10 mouse cellular contexts compared by ENCODE assay signal in the genomic region with DNA sequence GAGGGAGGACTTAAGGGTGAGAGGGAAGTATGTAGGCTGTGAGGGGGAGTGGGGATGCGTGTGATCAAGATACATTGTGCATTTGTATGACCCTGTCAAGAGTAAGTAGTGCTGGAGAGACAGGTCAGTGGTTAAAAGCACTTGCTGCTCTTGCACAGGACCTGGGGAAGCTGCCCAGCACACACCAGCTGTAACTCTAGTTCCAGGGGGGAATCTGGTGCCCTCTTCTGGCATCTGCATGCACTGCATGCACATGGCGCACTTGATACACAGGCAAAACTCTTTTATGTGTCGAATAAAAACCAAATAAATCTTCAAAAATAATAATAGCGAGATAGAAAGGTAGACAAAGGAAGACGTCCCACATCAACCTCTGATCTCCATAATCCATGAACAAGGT. TPM values are rescaled to one million over a fixed set of nuclear protein-coding genes. Genes with fewer than 3 reads are reported as not detected.
A peak's percentile ranks its signal among the peaks of the same experiment; 100 is the strongest.
DNase-seq lines count a peak whose midpoint lies in the region; ATAC-seq and TF ChIP-seq lines count a peak whose summit lies in the region.
"Had no signal": no experiment of that assay in that cellular context is flagged by ENCODE, and none has a peak within 500 bp of the region (broad histone marks: within the 10 kb centered on the region; RNA-seq: fewer than 3 reads in every experiment).

No protein-coding gene starts in this region.

- no peak for ATAC-seq in intestine, embryonic 14.5 days (replicated peaks; ENCODE audit: low FRiP score, low TSS enrichment, low read depth)
- ATAC-seq in intestine, embryonic 15.5 days = no peak
- ATAC-seq in megakaryocyte progenitor cell, adult 5-6 weeks (replicated peaks; ENCODE audit: poor library complexity) = peak; percentile 79

- DNase-seq in intestine, embryonic 14.5 days (ENCODE audit: low spot score) = peak; percentile 85
- DNase-seq in CH12.LX (ENCODE audit: extremely low read depth) = peak; percentile 37
- peak; percentile 81 for DNase-seq in kidney, postnatal 10 days
- DNase-seq in thymus, postnatal 10 days (ENCODE audit: low spot score in 2 of 2) = peak; percentile 6 to 37

- peaks cover 54% of the 10 kb centered on the region for H3K36me3 ChIP-seq in intestine, embryonic 14.5 days (ENCODE audit: control insufficient read depth, insufficient read depth, low read length)
- peaks cover 13% of the 10 kb centered on the region; the same call in 1 of the 2 replicates for H3K36me3 ChIP-seq in intestine, embryonic 15.5 days
- H3K36me3 ChIP-seq in CH12.LX (replicated peaks in 1 of 2; ENCODE audit: control insufficient read depth in 1 of 2, insufficient read depth in 1 of 2, low read length in 1 of 2) = no peaks in the 10 kb centered on the region

- peak; percentile 71 to 73 for TF ChIP-seq CTCF in CH12.LX (conservative IDR thresholded peaks at IDR 0.05 in 1 of 2, IDR thresholded peaks at IDR 0.05 in 1 of 2; ENCODE audit: low read depth in 2 of 2, low read length in 2 of 2)
- peak; percentile 76 for TF ChIP-seq CTCF in bone marrow, adult 2 months (IDR thresholded peaks at IDR 0.05; ENCODE audit: control insufficient read depth, insufficient read depth, low read length)
- peak; percentile 64 for TF ChIP-seq CTCF in embryonic fibroblast, embryonic 13.5 days (IDR thresholded peaks at IDR 0.05; ENCODE audit: borderline replicate concordance, insufficient read depth, low read length)

- no peaks in the 10 kb centered on the region for H3K9me3 ChIP-seq in intestine, embryonic 14.5 days (ENCODE audit: control insufficient read depth, low read length)
- H3K9me3 ChIP-seq in intestine, embryonic 15.5 days = no peaks in the 10 kb centered on the region
- no peaks in the 10 kb centered on the region for H3K9me3 ChIP-seq in CH12.LX (replicated peaks; ENCODE audit: low read length)
- H3K9me3 ChIP-seq: embryonic facial prominence, embryonic 15.5 days; lung, embryonic 15.5 days had no signal

- TF ChIP-seq EP300 in CH12.LX (IDR thresholded peaks at IDR 0.05; ENCODE audit: low read length) = no peak

- 56% methylated on average over 5 of the region's 5 CpGs for WGBS in intestine, embryonic 14.5 days
- 52% methylated on average over 5 of the region's 5 CpGs for WGBS in intestine, embryonic 15.5 days
- WGBS in bone marrow, adult 2 months = 66% methylated on average over 5 of the region's 5 CpGs

- peak; percentile 65 for TF ChIP-seq RAD21 in CH12.LX (IDR thresholded peaks at IDR 0.05; ENCODE audit: low read depth, low read length)

- no peak overlapping the region for H3K9ac ChIP-seq in intestine, embryonic 14.5 days (ENCODE audit: low read length)
- no peak overlapping the region for H3K9ac ChIP-seq in intestine, embryonic 15.5 days
- H3K9ac ChIP-seq in CH12.LX (ENCODE audit: insufficient read depth, low read depth) = no peak overlapping the region
- H3K9ac ChIP-seq: embryonic facial prominence, embryonic 15.5 days; lung, embryonic 15.5 days had no signal

- no peak overlapping the region for H3K27ac ChIP-seq in intestine, embryonic 14.5 days (ENCODE audit: low read depth)
- no peak overlapping the region for H3K27ac ChIP-seq in intestine, embryonic 15.5 days
- no peak overlapping the region for H3K27ac ChIP-seq in CH12.LX (ENCODE audit: insufficient read depth, low read depth)
- no peak overlapping the region for H3K27ac ChIP-seq in bone marrow, adult 2 months (ENCODE audit: control insufficient read depth, insufficient read depth, low read depth, low read length, poor library complexity)
- H3K27ac ChIP-seq in embryonic fibroblast, embryonic 13.5 days (ENCODE audit: insufficient read depth, low read length) = no peak overlapping the region
- H3K27ac ChIP-seq: embryonic facial prominence, embryonic 15.5 days; lung, embryonic 15.5 days had no signal

- dilution Hi-C loops in CH12.LX (cut with MboI; ENCODE audit: extremely low pct_ligation_motif_present, extremely low pct_unique_long_range_greater_than_20kb, low sequenced_read_pairs) = no loop called here

- no peak for TF ChIP-seq POLR2A in CH12.LX (IDR thresholded peaks at IDR 0.05; ENCODE audit: low read depth, low read length)
- TF ChIP-seq POLR2A in bone marrow, adult 2 months (IDR thresholded peaks at IDR 0.05; ENCODE audit: borderline replicate concordance, control insufficient read depth, low read depth, low read length) = no peak
- TF ChIP-seq POLR2A in embryonic fibroblast, embryonic 13.5 days (IDR thresholded peaks at IDR 0.05; ENCODE audit: low read depth, low read length) = no peak

- H3K4me1 ChIP-seq in intestine, embryonic 14.5 days (replicated peaks; ENCODE audit: control insufficient read depth, insufficient read depth, low read length) = no peaks in the 10 kb centered on the region
- H3K4me1 ChIP-seq in intestine, embryonic 15.5 days (replicated peaks) = no peaks in the 10 kb centered on the region
- H3K4me1 ChIP-seq in CH12.LX (ENCODE audit: control insufficient read depth in 1 of 2, insufficient read depth in 2 of 2) = no peaks in the 10 kb centered on the region
- no peaks in the 10 kb centered on the region; the same call in 1 of the 2 replicates for H3K4me1 ChIP-seq in bone marrow, adult 2 months (ENCODE audit: control insufficient read depth, insufficient read depth, low read length)
- no peaks in the 10 kb centered on the region for H3K4me1 ChIP-seq in embryonic fibroblast, embryonic 13.5 days (ENCODE audit: control insufficient read depth, insufficient read depth, low read length)
- H3K4me1 ChIP-seq: embryonic facial prominence, embryonic 15.5 days; lung, embryonic 15.5 days had no signal

- no peak overlapping the region for H3K4me2 ChIP-seq in intestine, embryonic 14.5 days (ENCODE audit: low read length)
- no peak overlapping the region for H3K4me2 ChIP-seq in intestine, embryonic 15.5 days (replicated peaks)
- H3K4me2 ChIP-seq in CH12.LX (ENCODE audit: insufficient read depth, low read depth, poor library complexity, severe bottlenecking) = no peak overlapping the region
- H3K4me2 ChIP-seq: embryonic facial prominence, embryonic 15.5 days; lung, embryonic 15.5 days had no signal

- no peak overlapping the region for H3K4me3 ChIP-seq in intestine, embryonic 14.5 days (ENCODE audit: low read depth, low read length)
- H3K4me3 ChIP-seq in intestine, embryonic 15.5 days (replicated peaks) = no peak overlapping the region
- H3K4me3 ChIP-seq in CH12.LX (replicated peaks in 1 of 3; ENCODE audit: low read depth in 2 of 3, low read length in 2 of 3, poor library complexity in 1 of 3) = no peak overlapping the region
- no peak overlapping the region for H3K4me3 ChIP-seq in bone marrow, adult 2 months (replicated peaks; ENCODE audit: control insufficient read depth, low read depth, low read length)
- no peak overlapping the region for H3K4me3 ChIP-seq in embryonic fibroblast, embryonic 13.5 days (ENCODE audit: insufficient read depth, low read length)
- H3K4me3 ChIP-seq: embryonic facial prominence, embryonic 15.5 days; lung, embryonic 15.5 days had no signal

- in situ Hi-C loops in CH12.LX (cut with MboI; ENCODE audit: low pct_ligation_motif_present, low pct_unique_long_range_greater_than_20kb, low sequenced_read_pairs) = no loop called here

- no peaks in the 10 kb centered on the region for H3K27me3 ChIP-seq in intestine, embryonic 14.5 days (replicated peaks; ENCODE audit: control insufficient read depth, insufficient read depth, low read length)
- no peaks in the 10 kb centered on the region for H3K27me3 ChIP-seq in intestine, embryonic 15.5 days (replicated peaks)
- H3K27me3 ChIP-seq in CH12.LX (replicated peaks) = peaks cover 90% of the 10 kb centered on the region
- H3K27me3 ChIP-seq: embryonic facial prominence, embryonic 15.5 days; lung, embryonic 15.5 days had no signal

- H3K79me2 ChIP-seq in CH12.LX (replicated peaks; ENCODE audit: control insufficient read depth, extremely low read depth, insufficient read depth, poor library complexity, severe bottlenecking) = no peaks in the 10 kb centered on the region

TF ChIP-seq in CH12.LX, 34 proteins besides CTCF, POLR2A, EP300 and RAD21:
- TF ChIP-seq MYC (IDR thresholded peaks at IDR 0.05; ENCODE audit: low read depth, low read length) (peak; percentile 55; the same call in 1 of the 2 replicates), SMC3 (IDR thresholded peaks at IDR 0.05; ENCODE audit: low read depth, low read length) (peak; percentile 67), MAX (IDR thresholded peaks at IDR 0.05; ENCODE audit: low read length) (peak; percentile 50; the same call in 1 of the 2 replicates), USF1 (IDR thresholded peaks at IDR 0.05; ENCODE audit: low read depth, low read length) (no peak), CHD1 (IDR thresholded peaks at IDR 0.05; ENCODE audit: low read depth, low read length) (no peak), ETS1 (conservative IDR thresholded peaks at IDR 0.05; ENCODE audit: low read depth, low read length) (no peak), ZC3H11A (IDR thresholded peaks at IDR 0.05; ENCODE audit: low read depth, low read length) (no peak)

RNA-seq across cellular contexts. Expression of a gene that starts 49.5 kb away (rescaled TPM):
- polyA plus RNA-seq in intestine, embryonic 14.5 days (2014; fragmentation: Nextera tagmentation; extraction: Ambion mirVana) = 38.6 and 40.8 TPM in 2 replicates
- 31.3 and 31.6 TPM in 2 replicates for polyA plus RNA-seq in intestine, embryonic 15.5 days (2015; fragmentation: Nextera tagmentation; extraction: Ambion mirVana)
- total RNA-seq in CH12.LX (2012; rRNA removed) = 18.4 and 21.6 TPM in 2 replicates
- 23.1 and 23.8 TPM in 2 replicates for total RNA-seq in CH12.LX (2014; rRNA removed)
- 22.3 and 26.1 TPM in 2 replicates for polyA plus RNA-seq in CH12.LX (2012; ENCODE audit: insufficient read length, low read depth)
- polyA plus RNA-seq in bone marrow, adult 2 months (2011; ENCODE audit: insufficient read depth, insufficient read length, low replicate concordance, missing spikeins) = 9.0 and 15.1 TPM in 2 replicates
- 13.3 and 14.1 TPM in 2 replicates for polyA plus RNA-seq in embryonic fibroblast, embryonic 13.5 days (2011; ENCODE audit: insufficient read length, low read depth, missing spikeins)
- 9.5 and 13.4 TPM in 2 replicates for total RNA-seq in megakaryocyte progenitor cell, adult 5-6 weeks (2015)
- total RNA-seq in megakaryocyte progenitor cell, adult 5-6 weeks (2017) = 9.2 and 9.4 TPM in 2 replicates

Comparison
In these comparisons a context has a peak if more than half of its experiments do, and no peak if none do; other contexts are left out.
1. DNase-seq: peak in every context shown above with its lines; median percentile 85 in intestine, embryonic 14.5 days; 81 in kidney, postnatal 10 days; 37 in CH12.LX; 22 in thymus, postnatal 10 days.